Mouse (Mus musculus): ENCODE measurements at regions not wholly inside any gene's neighbourhood (a gene's known extent, or its start where the extent isn't known, plus 50 kb on each side); places are given as distances from the start of the nearest gene placed in this dataset.

GRCm38 (mm10) chr16:95196622-95197021 lies 60.7 kb upstream of the Kcnj15 start:
- H3K27me3 ChIP-seq = no peaks in the 10 kb centered on the region

GRCm38 (mm10) chr16:95198795-95199563 lies 58.4 kb upstream of the Kcnj15 start:
- no peak for ATAC-seq (ENCODE audit: insufficient number of reproducible peaks, low FRiP score, low TSS enrichment, low read depth)
- Histone ChIP-seq H3K36me3 (no peaks in the 10 kb centered on the region), H3K9ac (no peak overlapping the region), H3K27me3 (no peaks in the 10 kb centered on the region), H3K27ac (no peak overlapping the region), H3K9me3 (no peaks in the 10 kb centered on the region), H3K4me3 (no peak overlapping the region), H3K4me2 (no peak overlapping the region), H3K4me1 (peaks cover 10% of the 10 kb centered on the region; the same call in 1 of the 2 replicates)
- WGBS = 67% methylated on average over 19 of the region's 19 CpGs

More at GRCm38 (mm10) chr16:95196622-95197021, 60.7 kb upstream of the Kcnj15 start:
- no peaks in the 10 kb centered on the region for H3K4me1 ChIP-seq
- no peak overlapping the region for H3K27ac ChIP-seq
- no peak overlapping the region for H3K9ac ChIP-seq
- no peak overlapping the region for H3K4me3 ChIP-seq
- no peak for ATAC-seq (ENCODE audit: insufficient number of reproducible peaks, low FRiP score, low TSS enrichment, low read depth)
- H3K4me2 ChIP-seq = no peak overlapping the region
- no peaks in the 10 kb centered on the region for H3K36me3 ChIP-seq
- no peaks in the 10 kb centered on the region for H3K9me3 ChIP-seq
- WGBS = 0% methylated on average over 1 of the region's 1 CpGs

- 39% methylated on average over 7 of the region's 7 CpGs for WGBS
- ATAC-seq (ENCODE audit: insufficient number of reproducible peaks, low FRiP score, low TSS enrichment, low read depth) = no peak
- H3K36me3 ChIP-seq = no peaks in the 10 kb centered on the region
Observed at GRCm38 (mm10) chr16:95202126-95202883, 55.1 kb upstream of the Kcnj15 start.

GRCm38 (mm10) chr16:95203026-95203425 lies 54.3 kb upstream of the Kcnj15 start:
- Histone ChIP-seq H3K4me3 (no peak overlapping the region), H3K9me3 (no peaks in the 10 kb centered on the region), H3K27ac (no peak overlapping the region), H3K9ac (no peak overlapping the region), H3K27me3 (no peaks in the 10 kb centered on the region), H3K4me1 (peaks cover 10% of the 10 kb centered on the region; the same call in 1 of the 2 replicates), H3K4me2 (no peak overlapping the region), H3K36me3 (no peaks in the 10 kb centered on the region)
- 75% methylated on average over 3 of the region's 3 CpGs for WGBS
- ATAC-seq (ENCODE audit: insufficient number of reproducible peaks, low FRiP score, low TSS enrichment, low read depth) = no peak

More at GRCm38 (mm10) chr16:95202126-95202883, 55.1 kb upstream of the Kcnj15 start:
- Histone ChIP-seq H3K4me2 (no peak overlapping the region), H3K9me3 (no peaks in the 10 kb centered on the region), H3K27me3 (no peaks in the 10 kb centered on the region), H3K27ac (no peak overlapping the region), H3K9ac (no peak overlapping the region), H3K4me3 (no peak overlapping the region), H3K4me1 (peaks cover 10% of the 10 kb centered on the region; the same call in 1 of the 2 replicates)

GRCm38 (mm10) chr16:95203790-95204189 lies 53.6 kb upstream of the Kcnj15 start:
- no peaks in the 10 kb centered on the region for H3K27me3 ChIP-seq
- H3K9ac ChIP-seq = no peak overlapping the region
- H3K9me3 ChIP-seq = no peaks in the 10 kb centered on the region
- peaks cover 10% of the 10 kb centered on the region; the same call in 1 of the 2 replicates for H3K4me1 ChIP-seq
- no peak overlapping the region for H3K27ac ChIP-seq
- no peak overlapping the region for H3K4me3 ChIP-seq
- no peak for ATAC-seq (ENCODE audit: insufficient number of reproducible peaks, low FRiP score, low TSS enrichment, low read depth)
- H3K4me2 ChIP-seq = no peak overlapping the region
- 89% methylated on average over 3 of the region's 3 CpGs for WGBS
- no peaks in the 10 kb centered on the region for H3K36me3 ChIP-seq

GRCm38 (mm10) chr16:95204507-95204906 lies 52.9 kb upstream of the Kcnj15 start:
- no peak overlapping the region for H3K4me3 ChIP-seq
- no peak overlapping the region for H3K27ac ChIP-seq
- peaks cover 10% of the 10 kb centered on the region; the same call in 1 of the 2 replicates for H3K4me1 ChIP-seq
- no peak overlapping the region for H3K9ac ChIP-seq
- 92% methylated on average over 6 of the region's 6 CpGs for WGBS
- H3K36me3 ChIP-seq = no peaks in the 10 kb centered on the region
- ATAC-seq (ENCODE audit: insufficient number of reproducible peaks, low FRiP score, low TSS enrichment, low read depth) = no peak
- H3K9me3 ChIP-seq = no peaks in the 10 kb centered on the region
- H3K27me3 ChIP-seq = no peaks in the 10 kb centered on the region
- H3K4me2 ChIP-seq = no peak overlapping the region

- H3K4me1 ChIP-seq = peaks cover 10% of the 10 kb centered on the region; the same call in 1 of the 2 replicates
- H3K36me3 ChIP-seq = no peaks in the 10 kb centered on the region
- WGBS = 78% methylated on average over 5 of the region's 5 CpGs
- no peak overlapping the region for H3K9ac ChIP-seq
- no peak overlapping the region for H3K27ac ChIP-seq
- no peaks in the 10 kb centered on the region for H3K9me3 ChIP-seq
- no peak for ATAC-seq (ENCODE audit: insufficient number of reproducible peaks, low FRiP score, low TSS enrichment, low read depth)
- no peak overlapping the region for H3K4me2 ChIP-seq
- H3K27me3 ChIP-seq = no peaks in the 10 kb centered on the region
- no peak overlapping the region for H3K4me3 ChIP-seq
Observed at GRCm38 (mm10) chr16:95206445-95206844, 50.9 kb upstream of the Kcnj15 start.

- no peak overlapping the region for H3K9ac ChIP-seq
- H3K4me2 ChIP-seq = no peak overlapping the region
- WGBS = 83% methylated on average over 6 of the region's 6 CpGs
- no peaks in the 10 kb centered on the region for H3K9me3 ChIP-seq
- no peaks in the 10 kb centered on the region for H3K27me3 ChIP-seq
- H3K4me3 ChIP-seq = no peak overlapping the region
- peaks cover 8% of the 10 kb centered on the region; the same call in 1 of the 2 replicates for H3K4me1 ChIP-seq
- ATAC-seq (ENCODE audit: insufficient number of reproducible peaks, low FRiP score, low TSS enrichment, low read depth) = no peak
- H3K27ac ChIP-seq = no peak overlapping the region
- no peaks in the 10 kb centered on the region for H3K36me3 ChIP-seq
Observed at GRCm38 (mm10) chr16:95207547-95207946, 49.8 kb upstream of the Kcnj15 start.
